Mouse (Mus musculus) cerebellum, adult 2 months (tissue): ENCODE measurements around the gene Brms1l. TPM values are rescaled to one million over a fixed set of nuclear protein-coding genes. Genes with fewer than 3 reads are reported as not detected.

Source experiments
- DNase-seq, 2 experiments: peaks; one replicate each; pipeline ENCODE4 v3.0.0; 2021
- H3K27ac ChIP-seq: fragments of 200-500 bp; 2 replicates; pipeline ENCODE4 v1.5.1; 2012; ENCODE audit warnings: low read length, control low read depth, inconsistent platforms; ENCODE audit not compliant: insufficient read depth
- H3K27me3 ChIP-seq: fragments of 200-500 bp; 2 replicates; pipeline ENCODE4 v1.6.1; 2012; ENCODE audit warnings: inconsistent platforms, mild to moderate bottlenecking, low read length, moderate library complexity; ENCODE audit not compliant: control insufficient read depth, insufficient read depth
- H3K4me1 ChIP-seq: fragments of 200-500 bp; 2 replicates; pipeline ENCODE4 v1.6.1; 2011; ENCODE audit warnings: low read length; ENCODE audit not compliant: control insufficient read depth, insufficient read depth
- H3K4me3 ChIP-seq: fragments of 200-500 bp; replicated peaks from 2 replicates; pipeline ENCODE3; 2011; ENCODE audit warnings: mild to moderate bottlenecking, low read depth, low read length, control low read depth; ENCODE audit not compliant: insufficient read depth
- CTCF ChIP-seq: fragments of 200-500 bp; IDR thresholded peaks from 2 replicates; pipeline ENCODE4 v1.5.1; 2011; ENCODE audit warnings: low read depth, mild to moderate bottlenecking, control low read depth, low read length, moderate library complexity, borderline replicate concordance; ENCODE audit not compliant: insufficient read depth
- POLR2A ChIP-seq: fragments of 200-500 bp; IDR thresholded peaks from 2 replicates; pipeline ENCODE4 v1.6.1; 2011; ENCODE audit warnings: low read length, control low read depth, borderline replicate concordance; ENCODE audit not compliant: insufficient read depth
- WGBS: fragments of 180-500 bp; shearing (Covaris S2); methylation state at CpG from one replicate; pipeline ENCODE4 v1.1.7; 2018; 5-methylcytosine and 5-hydroxymethylcytosine counted together
- polyA plus RNA-seq: library from polyadenylated mRNA; depleted of rRNA; stranded (reverse); fragments of >200 nt; gene quantifications from 2 replicates; pipeline ENCODE4 v1.2.3, GENCODE M21; 2012

Gene Brms1l
- polyA plus RNA-seq, 1 experiment, result 113 TPM

GRCm38 (mm10) chr12:55867738-55868137 is 31.6 kb downstream of the Brms1l start:
- H3K27ac ChIP-seq, result no peak overlapping the region
- 96% methylated on average over 4 of the region's 4 CpGs for WGBS
- no peak for DNase-seq
- H3K4me1 ChIP-seq, result no peaks in the 10 kb centered on the region
- no peak for TF ChIP-seq POLR2A
- no peaks in the 10 kb centered on the region for H3K27me3 ChIP-seq
- no peak overlapping the region for H3K4me3 ChIP-seq

GRCm38 (mm10) chr12:55869622-55870322 is 33.6 kb downstream of the Brms1l start:
- TF ChIP-seq POLR2A, result no peak
- TF ChIP-seq CTCF, result no peak
- H3K4me1 ChIP-seq, result no peaks in the 10 kb centered on the region
- H3K4me3 ChIP-seq, result no peak overlapping the region
- 95% methylated on average over 5 of the region's 5 CpGs for WGBS
- H3K27me3 ChIP-seq, result no peaks in the 10 kb centered on the region
- DNase-seq, result no peak
- H3K27ac ChIP-seq, result no peak overlapping the region

DNA sequence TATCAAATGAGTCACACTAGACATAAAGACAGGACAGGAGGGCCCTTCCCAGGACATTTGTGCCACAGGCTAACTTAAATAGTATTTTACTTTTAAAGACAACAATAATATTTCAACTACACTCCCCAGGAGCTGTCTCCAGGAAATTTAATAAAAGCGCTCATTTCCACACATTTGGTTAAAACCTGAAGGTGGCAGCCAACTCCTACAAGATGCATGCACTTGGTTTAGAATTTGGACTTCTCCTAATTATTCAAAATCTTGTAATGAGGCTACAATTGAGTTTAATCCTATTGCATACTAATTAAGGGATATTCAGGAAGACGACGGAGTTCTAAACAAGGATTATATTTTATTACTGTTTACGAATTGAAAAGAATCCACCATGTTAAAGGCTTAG is 49.3 kb downstream of the Brms1l start:
- no peaks in the 10 kb centered on the region for H3K27me3 ChIP-seq
- TF ChIP-seq POLR2A, result no peak
- TF ChIP-seq CTCF, result no peak
- 65% methylated on average over 4 of the region's 4 CpGs for WGBS
- H3K4me1 ChIP-seq, result no peaks in the 10 kb centered on the region
- DNase-seq, result no peak
- H3K4me3 ChIP-seq, result no peak overlapping the region
- H3K27ac ChIP-seq, result no peak overlapping the region

GRCm38 (mm10) chr12:55888570-55888969 is 52.4 kb downstream of the Brms1l start:
- Histone ChIP-seq H3K4me3 (no peak overlapping the region), H3K27ac (no peak overlapping the region), H3K4me1 (no peaks in the 10 kb centered on the region), H3K27me3 (no peaks in the 10 kb centered on the region)
- TF ChIP-seq POLR2A (no peak), CTCF (no peak)
- DNase-seq, result no peak
- WGBS, result 27% methylated on average over 5 of the region's 5 CpGs

DNA sequence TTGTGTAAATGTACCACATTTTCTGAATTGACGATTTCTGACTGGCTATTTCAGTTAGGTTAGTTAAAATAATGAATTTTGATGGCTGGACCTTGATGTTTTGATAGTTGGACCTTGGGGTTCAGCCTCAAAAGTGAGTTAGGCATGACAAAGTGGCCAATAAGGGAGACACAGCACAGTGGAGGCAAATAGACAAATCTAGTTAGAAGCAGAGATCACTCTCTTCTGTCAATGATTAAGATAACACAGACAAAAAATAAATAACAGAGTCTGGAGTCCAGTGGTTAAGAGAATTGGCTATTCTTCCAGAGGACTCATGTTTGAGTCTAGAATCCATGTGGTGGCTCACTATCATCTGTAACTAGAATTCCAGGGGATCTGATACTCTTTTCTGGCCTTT is 68.7 kb downstream of the Brms1l start:
- H3K27ac ChIP-seq, result no peak overlapping the region
- no peak for DNase-seq
- no peaks in the 10 kb centered on the region for H3K4me1 ChIP-seq
- TF ChIP-seq POLR2A (no peak), CTCF (no peak)
- WGBS, result 80% methylated on average over 1 of the region's 1 CpGs
- H3K27me3 ChIP-seq, result no peaks in the 10 kb centered on the region
- H3K4me3 ChIP-seq, result no peak overlapping the region

GRCm38 (mm10) chr12:55912138-55912537 is 76.0 kb downstream of the Brms1l start:
- Histone ChIP-seq H3K4me3 (no peak overlapping the region), H3K27ac (no peak overlapping the region), H3K27me3 (no peaks in the 10 kb centered on the region), H3K4me1 (no peaks in the 10 kb centered on the region)
- WGBS, result 12% methylated on average over 3 of the region's 3 CpGs
- DNase-seq, result no peak
- TF ChIP-seq POLR2A (no peak), CTCF (no peak)

- WGBS, result 81% methylated on average over 9 of the region's 9 CpGs
- Histone ChIP-seq H3K4me1 (no peaks in the 10 kb centered on the region), H3K27ac (no peak overlapping the region), H3K4me3 (no peak overlapping the region), H3K27me3 (no peaks in the 10 kb centered on the region)
- DNase-seq, result no peak
- TF ChIP-seq CTCF (no peak), POLR2A (no peak)
Observed at GRCm38 (mm10) chr12:55913201-55913600, 77.1 kb downstream of the Brms1l start.

GRCm38 (mm10) chr12:55916250-55916649 is 80.1 kb downstream of the Brms1l start:
- no peaks in the 10 kb centered on the region for H3K4me1 ChIP-seq
- DNase-seq, result no peak
- no peaks in the 10 kb centered on the region for H3K27me3 ChIP-seq
- TF ChIP-seq POLR2A (no peak), CTCF (no peak)
- H3K27ac ChIP-seq, result no peak overlapping the region
- WGBS, result 37% methylated on average over 8 of the region's 8 CpGs
- H3K4me3 ChIP-seq, result no peak overlapping the region
